Mouse (Mus musculus): Measurements from ENCODE around the gene Ttll12.

- TF ChIP-seq CTCF (IDR thresholded peaks at IDR 0.05; ENCODE audit: borderline replicate concordance, extremely low read depth, insufficient read depth, insufficient read length) (no peak), POLR2A (IDR thresholded peaks at IDR 0.05; ENCODE audit: borderline replicate concordance, extremely low read depth, insufficient read depth, insufficient read length, poor library complexity, severe bottlenecking) (no peak)
These were observed 7.6 kb upstream of the Ttll12 start for GRCm38 (mm10) chr15:83602372-83603045.
